Mouse (Mus musculus): ENCODE measurements around the gene Ccpg1os. TPM values are rescaled to one million over a fixed set of nuclear protein-coding genes. Genes with fewer than 3 reads are reported as not detected.

Gene Ccpg1os
- polyA plus RNA-seq, 1 experiment from 2014 or later = 10.7 TPM

DNA sequence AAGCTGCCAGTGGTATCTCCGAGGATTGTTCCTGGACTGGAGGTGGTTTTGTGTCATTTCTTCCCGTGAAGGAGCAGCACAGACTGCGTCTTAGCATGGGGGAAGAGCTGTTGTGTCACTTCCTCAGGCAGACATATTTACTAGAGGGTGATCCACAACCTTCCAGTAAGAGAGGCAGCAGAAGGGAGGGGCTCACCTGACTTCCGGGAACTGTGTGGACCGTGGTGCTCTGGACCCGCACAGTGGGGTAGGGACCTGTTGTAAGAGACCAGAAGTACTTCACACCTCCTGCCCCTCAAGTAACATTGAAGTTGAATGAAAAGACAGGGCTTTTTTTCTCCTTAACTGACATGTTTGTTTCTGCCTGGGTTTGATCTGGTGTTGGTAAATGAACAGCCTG, 19.9 kb upstream of the Ccpg1os start:
- Histone ChIP-seq H3K27me3 (no peaks in the 10 kb centered on the region), H3K9ac (no peak overlapping the region), H3K4me2 (replicated peaks) (no peak overlapping the region), H3K4me1 (no peaks in the 10 kb centered on the region), H3K27ac (no peak overlapping the region), H3K9me3 (no peaks in the 10 kb centered on the region), H3K36me3 (peaks cover 8% of the 10 kb centered on the region), H3K4me3 (no peak overlapping the region)
- 84% methylated on average over 6 of the region's 6 CpGs for WGBS
- no peak for ATAC-seq (ENCODE audit: low FRiP score, low read depth)

DNA sequence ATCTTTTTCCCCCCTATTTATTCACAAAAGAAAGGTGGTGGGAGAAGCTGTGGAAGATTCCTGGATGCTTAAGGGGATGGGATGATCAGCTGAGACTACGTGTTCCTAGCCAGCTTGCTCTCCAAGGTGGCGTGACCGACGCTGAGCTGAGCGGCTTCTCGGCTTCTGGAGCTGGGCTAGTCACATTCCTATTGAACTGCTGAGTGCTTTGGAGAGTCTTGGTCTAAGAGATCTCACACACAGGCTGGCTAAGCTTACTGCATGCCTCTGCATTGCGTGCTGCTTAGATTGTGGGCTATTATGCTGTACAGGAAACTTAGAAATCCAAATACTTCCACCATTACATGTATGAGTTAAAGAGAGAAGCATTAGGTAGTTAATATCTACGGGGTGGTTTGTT, 18.9 kb upstream of the Ccpg1os start:
- WGBS = 87% methylated on average over 8 of the region's 8 CpGs
- Histone ChIP-seq H3K36me3 (peaks cover 8% of the 10 kb centered on the region), H3K4me3 (no peak overlapping the region), H3K9me3 (no peaks in the 10 kb centered on the region), H3K27ac (no peak overlapping the region), H3K4me2 (replicated peaks) (no peak overlapping the region), H3K9ac (no peak overlapping the region), H3K4me1 (no peaks in the 10 kb centered on the region), H3K27me3 (no peaks in the 10 kb centered on the region)
- no peak for ATAC-seq (ENCODE audit: low FRiP score, low read depth)

DNA sequence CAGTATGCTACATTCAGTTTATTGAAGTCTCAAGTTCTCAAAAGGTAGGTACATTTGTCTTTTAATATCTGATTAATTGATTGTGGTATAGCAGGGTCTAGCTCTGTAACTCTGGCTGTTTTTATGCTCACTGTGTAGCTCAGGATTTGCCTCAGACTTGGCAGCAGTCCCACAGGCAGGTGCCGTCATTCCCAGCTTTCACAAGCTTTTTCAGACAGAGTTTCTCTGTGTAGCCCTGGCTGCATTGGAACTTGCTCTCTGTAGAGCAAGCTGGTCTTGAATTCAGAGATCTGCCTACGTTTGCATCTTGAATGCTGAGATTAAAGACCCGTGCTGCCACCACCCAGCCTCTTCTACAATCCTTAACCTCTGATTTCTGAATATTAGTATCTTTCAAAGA, 17.0 kb upstream of the Ccpg1os start:
- Histone ChIP-seq H3K27ac (no peak overlapping the region), H3K4me1 (no peaks in the 10 kb centered on the region), H3K4me2 (replicated peaks) (no peak overlapping the region), H3K27me3 (no peaks in the 10 kb centered on the region), H3K4me3 (no peak overlapping the region), H3K36me3 (peaks cover 8% of the 10 kb centered on the region), H3K9ac (no peak overlapping the region), H3K9me3 (no peaks in the 10 kb centered on the region)
- ATAC-seq (ENCODE audit: low FRiP score, low read depth) = no peak
- WGBS = 59% methylated on average over 3 of the region's 3 CpGs

DNA sequence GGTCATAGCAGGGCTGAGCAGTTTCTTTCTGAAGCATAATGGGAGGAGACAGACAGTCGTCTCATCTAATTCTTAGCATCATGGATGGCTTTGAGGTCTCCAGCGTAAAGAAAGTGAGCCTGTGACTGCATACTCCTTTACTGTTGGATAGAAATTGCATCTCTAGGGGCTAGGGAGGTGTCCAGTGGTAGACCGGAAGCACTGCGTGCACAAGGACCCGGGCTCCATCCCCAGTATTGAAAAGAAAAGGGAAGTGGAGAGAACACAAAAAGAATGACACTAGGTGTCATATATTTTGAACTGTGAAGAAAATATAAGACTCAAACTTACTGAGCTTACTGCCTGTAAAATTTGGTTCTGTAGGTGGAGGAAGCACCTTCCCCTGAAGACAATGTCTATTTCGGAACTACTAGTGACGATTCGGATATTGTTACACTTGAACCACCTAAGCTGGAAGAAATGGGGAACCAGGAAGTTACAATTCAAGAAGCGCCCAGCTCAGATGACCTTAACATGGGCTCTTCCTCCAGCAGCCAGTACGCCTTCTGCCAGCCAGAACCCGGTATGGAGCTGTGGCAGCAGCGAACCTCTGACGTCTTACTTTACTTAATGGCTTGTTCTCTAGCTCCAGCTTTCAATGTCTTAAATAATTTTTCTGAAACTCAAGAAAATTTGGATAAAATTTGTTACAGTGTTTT, 16.3 kb upstream of the Ccpg1os start:
- Histone ChIP-seq H3K9me3 (no peaks in the 10 kb centered on the region), H3K4me3 (no peak overlapping the region), H3K9ac (no peak overlapping the region), H3K4me1 (no peaks in the 10 kb centered on the region), H3K27ac (no peak overlapping the region), H3K4me2 (replicated peaks) (no peak overlapping the region), H3K27me3 (no peaks in the 10 kb centered on the region), H3K36me3 (peaks cover 8% of the 10 kb centered on the region)
- ATAC-seq (ENCODE audit: low FRiP score, low read depth) = no peak
- WGBS = 85% methylated on average over 13 of the region's 13 CpGs

DNA sequence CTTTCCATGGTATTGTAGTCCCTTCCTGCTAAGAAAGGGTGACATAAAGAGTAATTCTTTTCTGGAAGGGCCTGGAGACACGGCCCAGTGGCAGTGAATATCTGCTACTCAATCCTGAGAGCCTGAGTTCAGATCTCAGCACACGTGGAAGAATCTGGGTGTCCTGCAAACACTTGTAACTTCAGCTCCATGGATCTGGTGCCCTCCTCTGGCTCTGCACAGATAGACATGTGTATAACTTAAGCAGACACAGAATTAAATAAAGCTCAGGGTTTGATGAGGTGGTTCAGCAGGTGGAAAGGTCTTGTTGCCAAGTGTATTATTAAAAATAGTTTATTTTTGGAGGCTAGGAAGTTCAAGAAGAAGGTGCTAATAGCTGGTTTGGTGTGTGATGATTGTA, 15.3 kb upstream of the Ccpg1os start:
- H3K27ac ChIP-seq = no peak overlapping the region
- H3K9me3 ChIP-seq = no peaks in the 10 kb centered on the region
- ATAC-seq (ENCODE audit: low FRiP score, low read depth) = no peak
- no peak overlapping the region for H3K4me2 ChIP-seq (replicated peaks)
- no peak overlapping the region for H3K9ac ChIP-seq
- no peaks in the 10 kb centered on the region for H3K27me3 ChIP-seq
- H3K36me3 ChIP-seq = no peaks in the 10 kb centered on the region; the same call in none of the 2 replicates
- 74% methylated on average over 2 of the region's 2 CpGs for WGBS
- H3K4me1 ChIP-seq = no peaks in the 10 kb centered on the region
- H3K4me3 ChIP-seq = no peak overlapping the region

DNA sequence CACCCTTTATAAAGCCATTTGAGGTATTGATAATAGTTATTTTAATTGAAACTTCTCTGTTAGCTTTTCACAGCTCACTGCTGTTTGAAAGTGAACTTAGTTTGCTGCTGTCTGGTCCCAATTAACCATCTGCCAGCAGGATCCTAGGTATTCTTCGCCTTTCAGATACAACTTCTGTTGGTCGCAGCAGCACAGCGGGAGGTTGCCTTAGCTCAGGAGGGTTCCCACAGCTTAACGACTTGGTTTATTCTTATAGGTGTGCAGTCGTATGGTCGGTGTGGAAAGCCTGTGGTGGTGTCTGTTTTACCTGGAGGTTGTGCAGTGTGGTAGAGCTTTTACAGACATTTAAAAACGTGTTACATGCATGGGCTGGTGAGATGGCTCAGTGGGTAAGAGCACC, 11.6 kb upstream of the Ccpg1os start:
- WGBS = 36% methylated on average over 7 of the region's 7 CpGs
- no peak overlapping the region for H3K4me3 ChIP-seq
- no peak overlapping the region for H3K27ac ChIP-seq
- H3K9ac ChIP-seq = no peak overlapping the region
- no peak for ATAC-seq (ENCODE audit: low FRiP score, low read depth)
- H3K9me3 ChIP-seq = no peaks in the 10 kb centered on the region
- no peaks in the 10 kb centered on the region for H3K36me3 ChIP-seq
- H3K27me3 ChIP-seq = no peaks in the 10 kb centered on the region
- H3K4me2 ChIP-seq (replicated peaks) = no peak overlapping the region
- no peaks in the 10 kb centered on the region for H3K4me1 ChIP-seq

DNA sequence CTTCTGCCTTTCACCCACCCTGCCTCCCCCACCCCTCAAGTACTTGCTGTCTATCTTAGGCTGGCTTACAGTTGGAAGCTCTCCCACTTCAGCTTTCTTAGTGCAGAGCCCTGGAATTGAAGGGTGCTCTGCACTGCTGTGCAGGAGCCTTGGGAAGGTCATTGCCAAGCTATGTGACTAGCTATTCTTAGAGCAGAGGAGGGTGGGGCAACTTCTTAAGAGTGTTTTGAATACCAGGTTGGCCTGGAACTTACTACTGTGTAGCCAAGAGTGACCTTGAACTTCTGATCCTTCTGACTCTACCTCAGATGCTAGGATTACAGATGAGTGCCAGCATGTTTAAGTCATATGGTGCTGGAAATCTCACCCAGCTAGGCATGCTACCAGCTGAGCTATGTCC, 11.0 kb upstream of the Ccpg1os start:
- Histone ChIP-seq H3K9me3 (no peaks in the 10 kb centered on the region), H3K27me3 (no peaks in the 10 kb centered on the region), H3K36me3 (no peaks in the 10 kb centered on the region), H3K27ac (no peak overlapping the region), H3K4me1 (no peaks in the 10 kb centered on the region), H3K4me3 (no peak overlapping the region), H3K4me2 (replicated peaks) (no peak overlapping the region), H3K9ac (no peak overlapping the region)
- ATAC-seq (ENCODE audit: low FRiP score, low read depth) = no peak

DNA sequence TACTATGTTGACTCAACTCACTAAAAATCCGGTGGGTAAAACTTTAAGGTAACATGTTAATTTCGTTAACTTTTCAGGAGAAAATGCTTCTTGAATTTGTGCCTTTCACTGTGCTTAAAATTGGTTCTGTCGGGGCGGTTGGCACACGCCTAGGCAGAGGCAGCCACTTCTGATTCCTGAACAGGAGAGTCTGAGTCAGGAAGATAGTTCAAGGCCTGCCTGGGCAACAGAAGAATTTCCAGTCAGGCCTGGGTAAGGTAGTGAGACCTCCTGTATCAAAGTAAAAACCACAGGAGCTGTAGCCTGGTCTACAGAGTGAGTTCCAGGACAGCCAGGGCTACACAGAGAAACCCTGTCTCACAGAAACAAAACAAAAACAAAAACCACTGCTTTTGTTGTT, 7.4 kb upstream of the Ccpg1os start:
- ATAC-seq (ENCODE audit: low FRiP score, low read depth) = no peak
- Histone ChIP-seq H3K4me3 (no peak overlapping the region), H3K9ac (no peak overlapping the region), H3K27ac (no peak overlapping the region), H3K27me3 (peaks cover 1% of the 10 kb centered on the region; the same call in 1 of the 2 replicates), H3K4me2 (replicated peaks) (no peak overlapping the region), H3K36me3 (no peaks in the 10 kb centered on the region), H3K9me3 (no peaks in the 10 kb centered on the region), H3K4me1 (no peaks in the 10 kb centered on the region)
- 86% methylated on average over 5 of the region's 5 CpGs for WGBS

DNA sequence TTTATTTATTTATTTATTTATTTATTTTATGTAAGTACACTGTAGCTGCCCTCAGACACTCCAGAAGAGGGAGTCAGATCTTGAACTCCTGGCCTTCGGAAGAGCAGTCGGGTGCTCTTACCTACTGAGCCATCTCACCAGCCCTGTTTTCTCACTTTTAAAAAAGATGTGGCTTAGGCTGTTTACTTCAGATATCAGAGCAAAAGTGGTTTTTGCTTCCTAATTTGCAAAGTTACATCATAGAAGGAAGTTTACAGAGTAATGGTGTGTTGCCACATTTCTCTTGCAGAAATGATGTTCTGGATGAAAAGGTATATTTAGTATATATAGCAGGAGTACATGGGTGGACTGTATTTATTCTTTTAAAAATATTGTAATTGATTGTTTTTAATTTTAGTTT, 6.2 kb upstream of the Ccpg1os start:
- Histone ChIP-seq H3K9me3 (no peaks in the 10 kb centered on the region), H3K9ac (no peak overlapping the region), H3K27ac (no peak overlapping the region), H3K4me2 (replicated peaks) (no peak overlapping the region), H3K36me3 (no peaks in the 10 kb centered on the region), H3K4me1 (no peaks in the 10 kb centered on the region), H3K4me3 (no peak overlapping the region), H3K27me3 (peaks cover 13% of the 10 kb centered on the region)
- WGBS = 88% methylated on average over 2 of the region's 2 CpGs
- ATAC-seq (ENCODE audit: low FRiP score, low read depth) = no peak

DNA sequence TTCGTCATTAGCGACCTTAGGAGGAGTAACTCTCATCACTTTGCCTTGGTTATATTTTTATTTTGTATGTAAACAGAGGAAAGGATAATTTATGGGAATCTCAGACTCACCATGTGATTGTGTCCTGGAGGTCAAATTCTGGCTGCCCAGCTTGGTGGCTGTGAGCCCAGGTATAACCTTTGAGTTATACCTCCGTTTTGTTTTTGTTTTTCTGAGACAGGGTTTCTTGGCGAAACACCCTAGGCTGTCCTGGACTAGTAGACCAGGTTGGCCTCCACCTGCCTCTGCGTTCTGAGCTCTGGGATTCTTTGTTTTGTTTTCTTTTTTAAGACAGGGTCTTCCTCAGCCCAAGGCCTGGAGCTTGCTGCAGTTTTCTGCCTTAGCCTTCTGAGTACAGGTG, 3.5 kb upstream of the Ccpg1os start:
- Histone ChIP-seq H3K9me3 (no peaks in the 10 kb centered on the region), H3K36me3 (no peaks in the 10 kb centered on the region), H3K27ac (no peak overlapping the region), H3K4me1 (peaks cover 12% of the 10 kb centered on the region), H3K27me3 (peaks cover 14% of the 10 kb centered on the region), H3K9ac (no peak overlapping the region), H3K4me2 (replicated peaks) (no peak overlapping the region), H3K4me3 (no peak overlapping the region)
- ATAC-seq (ENCODE audit: low FRiP score, low read depth) = no peak
- 85% methylated on average over 5 of the region's 5 CpGs for WGBS

DNA sequence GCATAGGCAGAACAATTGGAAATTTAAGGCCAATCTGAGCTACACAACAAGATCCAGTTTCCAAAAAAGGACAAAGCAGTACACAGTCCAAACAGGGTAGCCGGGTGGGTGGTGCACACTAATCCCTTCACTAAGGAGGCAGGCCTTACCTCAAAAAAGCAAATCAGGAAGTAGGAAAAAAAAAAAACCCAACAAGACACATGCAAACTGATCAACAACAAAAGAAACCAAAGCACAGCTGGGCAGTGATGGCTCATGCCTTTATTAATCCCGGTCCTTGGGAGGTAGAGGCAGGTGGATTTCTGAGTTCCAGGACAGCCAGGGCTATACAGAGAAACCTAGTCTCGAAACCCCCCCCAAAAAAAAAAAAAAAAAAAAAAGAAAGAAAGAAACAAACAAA, 2.5 kb upstream of the Ccpg1os start:
- H3K4me3 ChIP-seq = no peak overlapping the region
- H3K4me2 ChIP-seq (replicated peaks) = no peak overlapping the region
- H3K9me3 ChIP-seq = no peaks in the 10 kb centered on the region
- ATAC-seq (ENCODE audit: low FRiP score, low read depth) = no peak
- no peak overlapping the region for H3K27ac ChIP-seq
- WGBS = 54% methylated on average over 3 of the region's 3 CpGs
- H3K9ac ChIP-seq = no peak overlapping the region
- H3K27me3 ChIP-seq = peaks cover 14% of the 10 kb centered on the region
- H3K4me1 ChIP-seq = peaks cover 12% of the 10 kb centered on the region
- no peaks in the 10 kb centered on the region for H3K36me3 ChIP-seq

DNA sequence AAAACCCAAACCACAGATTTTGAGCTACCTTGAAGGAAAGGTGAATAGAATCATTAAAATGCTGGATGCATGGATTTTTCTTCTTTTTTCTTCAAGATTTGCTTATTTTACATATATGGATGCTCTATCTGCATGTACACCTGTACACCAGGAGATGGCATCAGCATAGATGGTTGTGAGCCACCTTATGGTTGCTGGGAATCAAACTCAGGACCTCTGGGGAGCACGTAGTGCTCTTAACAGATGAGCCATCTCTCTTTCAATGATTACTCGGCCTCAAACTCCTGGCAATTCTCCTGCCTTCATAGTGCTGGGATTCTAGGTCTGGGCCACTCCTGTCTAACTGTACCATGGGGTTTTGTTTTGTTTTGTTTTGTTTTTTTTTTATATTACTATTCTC, 2.1 kb downstream of the Ccpg1os start:
- WGBS = 74% methylated on average over 2 of the region's 2 CpGs
- Histone ChIP-seq H3K27me3 (peaks cover 14% of the 10 kb centered on the region), H3K9ac (no peak overlapping the region), H3K4me1 (peaks cover 12% of the 10 kb centered on the region), H3K36me3 (no peaks in the 10 kb centered on the region), H3K9me3 (no peaks in the 10 kb centered on the region), H3K27ac (no peak overlapping the region), H3K4me2 (replicated peaks) (no peak overlapping the region), H3K4me3 (no peak overlapping the region)
- no peak for ATAC-seq (ENCODE audit: low FRiP score, low read depth)

DNA sequence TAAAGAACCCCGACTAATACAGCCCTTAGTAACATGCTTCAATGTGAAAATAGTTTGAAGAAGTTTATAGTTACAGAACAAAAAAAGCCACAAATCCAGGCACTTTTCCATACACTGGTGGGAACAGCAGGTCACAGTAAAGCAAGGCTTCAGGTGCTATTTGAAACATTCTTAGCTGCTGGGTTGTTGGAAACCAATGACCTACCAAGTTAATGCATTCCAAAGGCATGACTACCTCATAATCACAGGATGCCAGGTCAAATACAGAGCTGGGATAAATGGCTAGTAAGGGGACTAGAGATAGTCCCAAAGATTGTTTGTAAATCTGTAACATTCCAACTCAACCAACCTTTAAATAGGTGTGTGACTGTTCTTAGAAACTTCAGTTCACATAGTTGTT, 9.9 kb downstream of the Ccpg1os start:
- no peak overlapping the region for H3K27ac ChIP-seq
- no peak overlapping the region for H3K4me2 ChIP-seq (replicated peaks)
- 87% methylated on average over 1 of the region's 1 CpGs for WGBS
- no peaks in the 10 kb centered on the region for H3K36me3 ChIP-seq
- no peak for ATAC-seq (ENCODE audit: low FRiP score, low read depth)
- no peaks in the 10 kb centered on the region for H3K9me3 ChIP-seq
- no peak overlapping the region for H3K9ac ChIP-seq
- H3K4me3 ChIP-seq = no peak overlapping the region
- no peaks in the 10 kb centered on the region for H3K27me3 ChIP-seq
- H3K4me1 ChIP-seq = no peaks in the 10 kb centered on the region

Data from limb, embryonic 13.5 days (tissue).